Mouse (Mus musculus) lung, postnatal 10 days (tissue): Measurements from ENCODE around the gene Olfr1020.

Source experiments
- DNase-seq: peaks from one replicate; pipeline ENCODE4 v3.0.0; 2021

The Olfr1020 gene

DNA sequence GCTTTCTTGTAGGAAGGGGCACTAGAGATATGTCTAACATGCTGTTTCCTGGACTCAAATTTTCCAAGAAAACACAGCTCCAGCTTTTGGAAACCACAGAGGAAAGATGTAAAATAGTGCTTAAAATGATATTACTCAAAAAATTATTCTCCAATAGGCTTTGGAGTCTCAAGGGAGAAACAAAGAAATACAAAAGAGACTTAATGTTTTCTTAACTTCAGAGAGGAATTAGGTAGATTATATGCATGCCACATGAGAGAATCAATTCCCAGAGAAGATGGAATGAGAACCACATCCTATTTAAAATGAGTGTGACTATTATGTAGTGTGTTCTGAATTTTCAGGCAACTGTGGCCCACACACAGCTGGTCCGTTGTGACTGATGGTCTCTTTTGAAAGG lies at the start of gene Olfr1020:
Olfr1020 (plus strand) TSS at position 301 of the 400 bp plus-strand sequence.
- no peak for DNase-seq

DNA sequence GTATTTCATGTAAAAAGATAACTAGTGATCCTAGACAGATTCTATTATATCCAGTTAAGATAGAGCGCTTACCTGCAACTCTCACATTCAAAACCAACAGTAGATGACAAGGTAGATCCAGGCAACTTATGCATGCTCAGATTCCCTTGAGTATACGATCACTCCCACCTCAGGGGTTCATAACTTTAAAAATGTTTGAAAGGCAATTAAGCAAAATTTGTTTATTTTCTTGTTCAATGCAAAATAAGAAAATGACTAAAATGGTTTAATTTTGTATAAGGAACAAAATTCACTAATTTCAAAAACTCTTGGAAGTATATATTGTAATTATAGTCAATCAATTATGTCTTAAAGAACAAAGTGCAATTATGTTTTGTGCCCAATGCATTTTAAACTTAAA lies 44.4 kb upstream of the Olfr1020 start, which contains the start of gene Olfr1016:
Olfr1016 (minus strand) TSS at position 101 of the 400 bp plus-strand sequence.
- DNase-seq = no peak

DNA sequence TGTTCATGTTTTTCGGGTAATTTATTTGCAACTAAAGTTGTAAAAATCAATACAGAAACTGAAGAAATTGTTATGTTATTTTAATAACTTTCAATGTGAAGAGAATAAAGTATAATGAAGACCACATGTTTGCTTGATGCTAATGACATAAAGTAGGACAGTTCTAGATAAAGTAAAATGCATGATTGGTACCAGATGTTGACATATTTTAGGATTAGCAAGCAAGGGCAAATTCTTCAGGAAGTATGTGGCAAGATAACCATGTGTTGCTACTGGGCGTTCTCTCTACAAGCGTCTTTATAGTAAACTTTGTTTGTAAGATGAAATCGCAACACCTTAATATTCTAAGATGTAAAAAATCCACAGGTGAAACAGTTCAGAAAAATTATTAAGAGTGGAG lies 42.3 kb upstream of the Olfr1020 start:
- DNase-seq = no peak

DNA sequence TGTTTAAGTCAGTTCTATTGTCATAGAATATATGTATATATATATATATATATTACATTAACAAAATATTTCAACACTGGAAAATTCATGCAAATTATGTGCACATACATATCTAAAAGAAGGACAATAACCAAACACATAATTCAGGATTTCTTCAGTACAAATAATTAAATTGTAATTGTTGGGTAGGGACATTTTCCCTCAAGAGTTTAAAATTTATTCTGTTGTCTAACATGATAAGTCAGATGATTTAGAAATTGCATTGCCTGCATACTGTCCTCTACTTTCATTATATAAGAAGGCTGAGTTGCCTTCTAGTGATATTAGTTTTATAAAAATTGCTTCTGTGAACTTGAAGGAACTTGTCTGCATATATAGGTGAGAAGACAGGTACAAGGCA lies 28.7 kb upstream of the Olfr1020 start, which contains the start of gene Olfr1018:
Olfr1018 (plus strand) TSS at position 301 of the 400 bp plus-strand sequence.
- DNase-seq = no peak

DNA sequence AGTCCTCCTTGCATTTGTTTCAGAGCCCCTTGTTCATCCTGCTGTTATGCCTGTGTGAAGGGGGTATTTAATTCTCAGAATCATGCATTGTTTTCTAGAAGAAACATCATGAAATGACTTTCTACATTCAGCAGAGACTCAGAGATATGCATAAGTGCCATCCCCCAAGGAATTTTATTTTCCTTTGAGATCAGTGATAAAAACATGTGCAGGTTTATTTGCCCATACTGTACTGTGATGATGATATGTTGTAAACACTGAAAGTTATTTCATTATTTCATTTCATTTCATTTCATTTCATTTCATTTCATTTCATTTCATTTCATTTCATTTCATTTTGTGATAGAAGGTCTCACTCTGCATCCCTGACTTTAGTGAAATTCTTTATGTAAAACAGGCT lies 1.4 kb upstream of the Olfr1020 start, which contains the start of gene Olfr1019:
Olfr1019 (minus strand) TSS at position 101 of the 400 bp plus-strand sequence.
- no peak for DNase-seq

DNA sequence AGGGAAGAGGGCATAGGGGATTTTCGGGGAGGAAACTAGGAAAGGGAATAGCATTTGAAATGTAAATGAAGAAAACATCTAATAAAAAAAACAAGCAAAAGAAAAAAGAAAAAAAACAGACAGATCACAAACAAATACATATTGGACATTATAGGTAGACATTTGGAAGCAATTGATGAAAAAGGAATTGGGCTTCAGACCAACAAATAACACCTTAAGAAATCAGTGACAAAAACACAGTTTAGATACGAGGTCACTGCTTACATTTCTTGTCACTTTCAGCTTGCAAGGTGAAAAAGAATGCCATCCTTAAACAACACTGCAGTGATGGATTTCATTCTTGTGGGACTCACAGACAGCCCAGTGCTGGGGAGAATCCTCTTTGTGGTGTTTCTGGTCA lies 21.5 kb downstream of the Olfr1020 start, which contains the start of gene Olfr1022:
Olfr1022 (plus strand) TSS at position 301 of the 400 bp plus-strand sequence.
- no peak for DNase-seq

DNA sequence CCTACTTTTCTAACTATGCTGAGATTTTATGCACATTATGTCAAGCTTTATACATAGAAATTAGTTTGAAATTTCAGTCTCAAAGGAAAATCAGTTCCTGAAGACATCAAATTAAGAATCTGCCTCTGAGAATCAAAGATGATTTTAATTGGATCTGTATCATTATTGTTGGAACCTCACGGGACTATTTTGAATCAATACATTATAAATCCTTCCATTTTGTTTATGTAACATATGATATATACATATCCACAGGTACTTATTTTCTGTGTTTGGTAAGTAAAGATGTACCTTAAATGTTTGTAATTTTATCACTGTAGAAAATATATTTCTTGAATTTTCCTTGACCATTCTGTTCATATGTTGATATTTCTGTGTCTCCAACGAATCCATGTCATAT lies 38.5 kb downstream of the Olfr1020 start, which contains the start of gene Olfr1023:
Olfr1023 (plus strand) TSS at position 301 of the 400 bp plus-strand sequence.
- DNase-seq = no peak
